Mouse (Mus musculus): ENCODE data around the gene Olfr243.
"Not testable (repeated sequence)": the region's sequence is repeated elsewhere in the genome, so short reads cannot be mapped to it uniquely, and the experiment has no call there.

Olfr243 gene

GRCm38 (mm10) chr7:103714371-103714770, at the start of gene Olfr243:
TSS of gene Olfr243 (plus strand) at chr7:103714671.
- no peak for DNase-seq (ENCODE audit: low spot score)

GRCm38 (mm10) chr7:103671091-103671490, 43.4 kb upstream of the Olfr243 start, which contains the start of gene Olfr624:
TSS of gene Olfr624 (minus strand) at chr7:103671191.
- no peak for DNase-seq (ENCODE audit: low spot score)

GRCm38 (mm10) chr7:103682420-103682819, 32.1 kb upstream of the Olfr243 start, which contains the start of gene Olfr625-ps1:
TSS of gene Olfr625-ps1 (plus strand) at chr7:103682720.
- no peak for DNase-seq (ENCODE audit: low spot score)

GRCm38 (mm10) chr7:103699469-103699868, 15.0 kb upstream of the Olfr243 start:
- DNase-seq (ENCODE audit: low spot score): no peak

GRCm38 (mm10) chr7:103712024-103712423, 2.4 kb upstream of the Olfr243 start:
- peak; percentile 4 for DNase-seq (ENCODE audit: low spot score)

- not testable (repeated sequence) for DNase-seq (ENCODE audit: low spot score)
Measured at GRCm38 (mm10) chr7:103716398-103716797, 1.9 kb downstream of the Olfr243 start.

- DNase-seq (ENCODE audit: low spot score): no peak
Measured at GRCm38 (mm10) chr7:103730074-103730473, 15.6 kb downstream of the Olfr243 start, which contains the start of gene Olfr628. TSS of gene Olfr628 (plus strand) at chr7:103730374.

GRCm38 (mm10) chr7:103744843-103745242, 30.4 kb downstream of the Olfr243 start, which contains the start of gene Olfr629:
TSS of gene Olfr629 (minus strand) at chr7:103744943.
- no peak for DNase-seq (ENCODE audit: low spot score)

- DNase-seq (ENCODE audit: low spot score): no peak
Measured at GRCm38 (mm10) chr7:103757233-103757632, 42.8 kb downstream of the Olfr243 start, which contains the start of gene Olfr630. TSS of gene Olfr630 (minus strand) at chr7:103757333.

GRCm38 (mm10) chr7:103762212-103762611, 47.7 kb downstream of the Olfr243 start:
- not testable (repeated sequence) for DNase-seq (ENCODE audit: low spot score)

GRCm38 (mm10) chr7:103767687-103768086, 53.2 kb downstream of the Olfr243 start:
- not testable (repeated sequence) for DNase-seq (ENCODE audit: low spot score)
